Mouse (Mus musculus) E14TG2a.4 (cell line): ENCODE results near the gene Gm49355.
"Not testable (repeated sequence)": the region's sequence is repeated elsewhere in the genome, so short reads cannot be mapped to it uniquely, and the experiment has no call there.

Source experiments
- H3K27me3 ChIP-seq: 2 replicates; pipeline ENCODE4 v1.6.1; 2014; ENCODE audit warnings: low read length, control low read depth; ENCODE audit not compliant: insufficient read depth
- H3K36me3 ChIP-seq: 2 replicates; pipeline ENCODE4 v1.6.1; 2014; ENCODE audit warnings: low read length, control low read depth; ENCODE audit not compliant: insufficient read depth
- H3K4me1 ChIP-seq: replicated peaks from 2 replicates; pipeline ENCODE4 v1.6.1; 2014; ENCODE audit warnings: low read depth, low read length, control low read depth
- H3K4me3 ChIP-seq: replicated peaks from 2 replicates; pipeline ENCODE4 v1.5.1; 2014; ENCODE audit warnings: mild to moderate bottlenecking, low read length
- H3K9me3 ChIP-seq: 2 replicates; pipeline ENCODE4 v1.6.1; 2014; ENCODE audit warnings: low read length, control low read depth
- CTCF ChIP-seq: conservative IDR thresholded peaks from 2 replicates; pipeline ENCODE4 v1.5.1; 2014; ENCODE audit warnings: low read length
- NANOG ChIP-seq: IDR thresholded peaks from 2 replicates; pipeline ENCODE4 v1.6.1; 2014; ENCODE audit warnings: borderline replicate concordance, low read length, mixed read lengths
- POU5F1 ChIP-seq: IDR thresholded peaks from 2 replicates; pipeline ENCODE4 v1.6.1; 2014; ENCODE audit warnings: low read length, borderline replicate concordance

The Gm49355 gene

DNA sequence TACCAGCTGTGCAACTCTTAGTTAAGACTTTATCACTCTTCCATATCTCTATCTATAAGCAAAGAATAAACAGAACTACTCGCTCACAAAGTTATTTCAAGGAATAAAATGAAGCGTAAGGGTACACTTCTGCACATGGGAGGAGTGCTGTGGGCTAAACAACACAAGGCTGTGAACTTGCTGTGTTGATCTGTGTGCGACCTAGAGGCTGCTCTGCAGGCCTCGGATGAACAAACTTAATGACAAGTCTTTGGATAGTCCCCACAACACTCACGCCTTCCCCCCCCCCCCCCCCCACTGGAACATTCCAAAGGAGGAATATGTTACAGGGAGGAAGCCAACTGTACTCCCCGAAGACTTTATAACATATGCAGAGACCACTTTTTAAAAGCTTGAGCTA, at the start of gene Gm49355:
TSS of gene Gm49355 (plus strand) at position 336 of the 400 bp plus-strand sequence.
- H3K36me3 ChIP-seq, result peaks cover 7% of the 10 kb centered on the region; the same call in 1 of the 2 replicates
- H3K4me1 ChIP-seq, result no peaks in the 10 kb centered on the region
- TF ChIP-seq NANOG (no peak), POU5F1 (no peak), CTCF (no peak)
- no peaks in the 10 kb centered on the region for H3K27me3 ChIP-seq
- peak within 1 kb of the TSS; percentile 84 for H3K4me3 ChIP-seq
- no peaks in the 10 kb centered on the region for H3K9me3 ChIP-seq

DNA sequence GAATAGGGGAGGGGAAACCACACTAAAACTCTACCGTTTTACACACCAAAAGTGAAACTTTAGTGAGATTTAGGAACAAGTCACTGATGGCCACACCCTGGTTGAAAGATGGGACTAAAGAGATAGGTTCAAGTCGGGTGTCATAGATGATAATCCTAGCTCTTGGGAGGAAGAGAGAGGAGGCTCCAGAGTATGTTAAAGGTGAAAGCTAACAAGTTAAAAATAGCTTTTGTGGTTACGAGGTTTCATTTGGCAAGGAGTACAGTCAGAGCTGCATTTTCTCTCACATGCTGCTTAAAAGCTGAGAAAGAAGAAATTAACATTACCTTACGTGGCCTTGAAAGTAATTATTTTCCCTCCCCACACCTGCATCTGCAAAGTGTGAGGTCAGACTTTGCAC, 40.0 kb upstream of the Gm49355 start:
- H3K4me3 ChIP-seq, result no peak overlapping the region
- no peaks in the 10 kb centered on the region for H3K9me3 ChIP-seq
- no peak for TF ChIP-seq NANOG
- TF ChIP-seq CTCF, result no peak
- no peak for TF ChIP-seq POU5F1
- H3K4me1 ChIP-seq, result no peaks in the 10 kb centered on the region
- no peaks in the 10 kb centered on the region for H3K27me3 ChIP-seq
- H3K36me3 ChIP-seq, result no peaks in the 10 kb centered on the region

DNA sequence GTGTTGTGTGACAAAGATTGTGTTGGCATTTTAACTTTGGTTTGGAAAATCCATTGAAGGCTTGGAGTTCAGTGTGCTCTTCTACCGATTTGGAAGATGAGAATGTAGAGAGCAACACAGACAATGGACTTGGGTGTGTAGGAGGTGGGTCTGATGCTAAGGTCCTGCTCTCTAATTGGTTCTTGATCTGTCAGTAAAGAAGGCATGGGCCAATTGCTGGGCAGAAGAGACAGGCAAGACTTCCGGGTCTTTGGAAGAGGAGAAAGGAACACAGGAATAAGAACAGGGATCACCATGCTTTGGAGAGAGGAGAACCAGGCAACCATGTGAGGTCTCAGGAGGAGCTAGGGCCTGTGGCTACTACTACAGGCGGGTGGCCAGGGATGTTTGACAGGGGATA, 7.7 kb upstream of the Gm49355 start:
- Histone ChIP-seq H3K36me3 (no peaks in the 10 kb centered on the region), H3K9me3 (peaks cover 3% of the 10 kb centered on the region; the same call in 1 of the 2 replicates), H3K4me3 (no peak overlapping the region), H3K4me1 (no peaks in the 10 kb centered on the region), H3K27me3 (no peaks in the 10 kb centered on the region)
- TF ChIP-seq CTCF, result no peak
- no peak for TF ChIP-seq POU5F1
- TF ChIP-seq NANOG, result no peak

DNA sequence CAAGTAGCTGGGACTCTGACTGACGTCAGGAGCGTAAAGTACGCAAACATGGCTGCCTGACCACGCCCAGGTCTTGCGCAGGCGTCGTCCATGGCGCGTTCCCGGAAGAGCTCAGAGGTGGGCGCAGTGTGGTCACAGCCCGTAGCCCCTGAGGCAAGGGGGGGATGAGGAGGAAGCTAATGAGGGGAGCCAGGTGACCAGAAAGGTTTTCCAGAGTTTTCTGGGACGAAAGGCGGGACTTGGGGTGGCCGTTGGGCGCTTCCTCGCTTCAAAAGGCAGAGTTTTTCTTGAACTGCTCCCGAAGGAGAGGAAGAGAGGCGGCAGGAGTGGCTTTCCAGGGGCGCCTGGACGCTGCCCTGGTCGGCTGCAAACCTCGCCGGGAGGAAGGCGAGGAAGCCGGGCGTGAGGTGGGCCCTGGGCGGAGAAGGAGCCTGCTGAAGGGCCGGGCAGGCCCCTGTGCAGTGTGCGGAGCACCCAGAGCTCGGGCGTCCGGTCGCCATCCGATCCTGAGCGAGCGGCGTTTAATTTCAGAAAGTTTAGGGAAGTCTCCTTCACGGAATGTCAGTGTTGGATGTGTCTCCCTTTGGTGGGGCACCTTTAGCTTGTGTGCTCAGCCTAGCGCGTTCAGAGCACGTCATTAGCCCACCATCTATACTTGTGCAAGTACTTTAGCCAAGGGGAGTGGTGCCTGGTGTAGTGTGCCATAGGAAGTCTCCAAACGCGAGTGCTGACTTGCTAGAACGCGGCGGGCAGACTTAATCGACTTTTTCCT, 551 bp downstream of the Gm49355 start, which contains the start of gene 3830406C13Rik:
TSS of gene 3830406C13Rik (plus strand) at position 33 of the 772 bp plus-strand sequence.
- peak within 1 kb of the TSS; percentile 84 for H3K4me3 ChIP-seq
- no peaks in the 10 kb centered on the region for H3K4me1 ChIP-seq
- peaks cover 7% of the 10 kb centered on the region; the same call in 1 of the 2 replicates for H3K36me3 ChIP-seq
- H3K27me3 ChIP-seq, result no peaks in the 10 kb centered on the region
- H3K9me3 ChIP-seq, result no peaks in the 10 kb centered on the region
- TF ChIP-seq CTCF (no peak), POU5F1 (no peak), NANOG (no peak)

DNA sequence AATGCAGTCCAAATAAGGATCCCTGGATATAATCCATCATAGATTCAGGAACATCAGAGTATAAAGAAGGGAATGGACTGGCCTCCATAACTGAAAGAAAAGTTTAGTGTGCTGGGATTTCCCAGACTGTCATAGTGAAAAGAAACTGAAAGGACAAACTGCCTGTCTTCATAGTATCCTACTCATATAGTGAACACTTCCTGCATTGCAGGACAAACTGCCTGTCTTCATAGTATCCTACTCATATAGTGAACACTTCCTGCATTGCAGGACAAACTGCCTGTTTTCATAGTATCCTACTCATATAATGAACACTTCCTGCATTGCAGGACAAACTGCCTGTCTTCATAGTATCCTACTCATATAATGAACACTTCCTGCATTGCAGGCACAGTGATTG, 6.0 kb downstream of the Gm49355 start:
- not testable (repeated sequence) for H3K4me1 ChIP-seq, H3K27me3 ChIP-seq, H3K9me3 ChIP-seq

DNA sequence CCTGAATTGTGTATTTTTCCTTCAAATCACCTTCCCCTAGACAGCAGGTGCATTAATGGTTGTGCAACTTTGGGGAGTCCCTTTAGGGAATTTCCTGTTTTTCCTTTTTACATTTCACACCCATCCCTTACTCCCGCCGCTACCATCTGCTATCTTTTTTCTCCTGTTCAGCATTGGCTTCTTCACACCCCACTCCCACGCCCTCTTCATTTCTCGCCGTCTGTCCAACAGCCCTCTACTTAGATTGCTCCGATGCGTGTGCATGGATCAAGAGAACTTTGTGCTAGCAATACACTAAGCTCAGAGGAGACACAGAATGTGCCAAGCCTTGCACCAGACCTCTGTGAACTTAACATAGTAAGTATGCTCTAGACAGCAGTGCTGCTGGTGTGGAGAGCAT, 12.6 kb downstream of the Gm49355 start:
- no peak overlapping the region for H3K4me3 ChIP-seq
- H3K4me1 ChIP-seq, result peaks cover 31% of the 10 kb centered on the region
- no peaks in the 10 kb centered on the region for H3K9me3 ChIP-seq
- H3K36me3 ChIP-seq, result no peaks in the 10 kb centered on the region
- H3K27me3 ChIP-seq, result no peaks in the 10 kb centered on the region
- TF ChIP-seq NANOG, result no peak
- no peak for TF ChIP-seq POU5F1
- no peak for TF ChIP-seq CTCF

More for the DNA sequence above, 6.0 kb downstream of the Gm49355 start:
- H3K4me3 ChIP-seq, H3K36me3 ChIP-seq: not testable (repeated sequence)

DNA sequence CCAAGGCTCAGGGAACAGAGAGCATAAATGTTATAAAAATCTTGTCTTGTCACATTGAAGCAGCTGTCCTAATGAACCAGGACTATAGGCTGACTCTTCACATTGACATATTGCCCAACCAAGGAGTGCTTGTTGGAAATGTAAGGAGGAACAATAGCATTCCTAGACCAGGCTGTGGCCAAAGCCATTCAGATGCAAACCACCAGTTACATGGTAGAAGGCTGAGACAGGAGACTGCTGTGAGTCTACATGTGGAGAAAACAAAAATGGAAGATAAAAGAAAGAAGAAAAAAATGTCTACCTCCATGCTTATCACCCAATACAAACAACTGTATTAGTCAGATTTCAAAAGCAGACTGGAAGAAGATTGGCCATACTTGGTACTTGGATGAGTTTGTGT, 15.4 kb downstream of the Gm49355 start:
- H3K27me3 ChIP-seq, result no peaks in the 10 kb centered on the region
- peaks cover 31% of the 10 kb centered on the region for H3K4me1 ChIP-seq
- H3K36me3 ChIP-seq, result no peaks in the 10 kb centered on the region
- TF ChIP-seq NANOG (no peak), POU5F1 (no peak; the same call in 1 of the 2 replicates), CTCF (no peak)
- H3K9me3 ChIP-seq, result no peaks in the 10 kb centered on the region
- no peak overlapping the region for H3K4me3 ChIP-seq

DNA sequence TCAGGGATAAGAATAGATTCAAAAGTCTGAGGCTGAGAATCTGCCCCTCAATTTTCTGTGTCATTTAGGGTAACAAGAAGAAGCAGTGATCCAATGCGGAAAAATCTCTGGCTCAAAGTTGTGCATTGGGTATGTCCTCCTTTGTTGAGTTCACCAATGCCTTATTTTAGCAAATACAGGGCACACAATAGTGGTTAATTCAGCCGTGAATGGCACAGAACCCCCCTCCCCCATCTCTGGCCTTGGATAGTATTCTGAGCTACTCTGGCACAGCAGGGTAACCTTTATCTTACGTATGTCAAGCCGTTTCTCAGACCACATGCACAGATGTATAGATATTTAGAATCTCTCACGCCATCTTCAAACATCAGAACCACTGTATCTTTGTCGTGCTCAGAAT, 15.9 kb downstream of the Gm49355 start:
- no peak for TF ChIP-seq CTCF
- TF ChIP-seq POU5F1, result no peak
- TF ChIP-seq NANOG, result no peak
- Histone ChIP-seq H3K27me3 (no peaks in the 10 kb centered on the region), H3K36me3 (no peaks in the 10 kb centered on the region), H3K9me3 (no peaks in the 10 kb centered on the region), H3K4me3 (no peak overlapping the region), H3K4me1 (peaks cover 31% of the 10 kb centered on the region)

DNA sequence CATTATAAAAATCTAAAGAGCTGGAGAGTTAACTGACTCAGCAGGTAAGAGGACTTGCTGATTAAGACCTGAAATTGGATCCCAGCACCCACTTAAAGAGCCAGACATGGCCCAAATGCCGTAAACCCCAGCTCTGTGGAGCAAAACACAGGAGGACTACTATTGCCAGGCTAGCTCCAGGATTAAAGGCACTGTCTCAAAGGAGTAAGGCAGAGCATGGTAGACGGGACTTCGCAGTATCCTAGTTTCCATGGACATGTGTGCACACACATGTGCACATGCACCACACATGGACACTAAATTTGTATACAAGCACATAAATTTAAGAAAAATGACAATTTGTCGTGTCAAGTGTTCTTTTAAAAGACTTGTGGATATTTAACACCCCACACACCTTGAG, 16.5 kb downstream of the Gm49355 start:
- no peaks in the 10 kb centered on the region for H3K9me3 ChIP-seq
- no peaks in the 10 kb centered on the region for H3K36me3 ChIP-seq
- no peaks in the 10 kb centered on the region for H3K27me3 ChIP-seq
- TF ChIP-seq NANOG (no peak), CTCF (no peak), POU5F1 (no peak)
- H3K4me1 ChIP-seq, result peaks cover 31% of the 10 kb centered on the region
- no peak overlapping the region for H3K4me3 ChIP-seq
